Mouse (Mus musculus): ENCODE results near the gene Spryd7. TPM values are rescaled to one million over a fixed set of nuclear protein-coding genes. Genes with fewer than 3 reads are reported as not detected.

Spryd7 gene
- total RNA-seq, 2 experiments from 2014 or later = 33.5 to 35.3 TPM

DNA sequence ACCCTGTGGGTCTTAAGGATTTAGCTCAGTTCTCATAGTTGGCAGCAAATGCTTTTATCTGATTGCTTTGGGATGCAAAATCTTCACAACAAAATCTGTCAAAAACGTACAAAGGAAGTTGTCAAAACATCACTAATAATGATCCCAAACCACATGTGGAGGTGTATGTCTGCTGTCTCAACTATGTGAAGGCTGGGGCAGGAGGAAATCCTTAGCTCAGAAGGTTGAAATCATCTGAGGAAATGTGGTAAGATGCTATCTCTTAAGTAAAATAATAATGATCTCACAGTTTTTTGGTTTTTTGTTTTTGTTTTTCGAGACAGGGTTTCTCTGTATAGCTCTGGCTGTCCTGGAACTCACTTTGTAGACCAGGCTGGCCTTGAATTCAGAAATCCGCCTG is 20.9 kb downstream of the Spryd7 start:
- DNase-seq = no peak

DNA sequence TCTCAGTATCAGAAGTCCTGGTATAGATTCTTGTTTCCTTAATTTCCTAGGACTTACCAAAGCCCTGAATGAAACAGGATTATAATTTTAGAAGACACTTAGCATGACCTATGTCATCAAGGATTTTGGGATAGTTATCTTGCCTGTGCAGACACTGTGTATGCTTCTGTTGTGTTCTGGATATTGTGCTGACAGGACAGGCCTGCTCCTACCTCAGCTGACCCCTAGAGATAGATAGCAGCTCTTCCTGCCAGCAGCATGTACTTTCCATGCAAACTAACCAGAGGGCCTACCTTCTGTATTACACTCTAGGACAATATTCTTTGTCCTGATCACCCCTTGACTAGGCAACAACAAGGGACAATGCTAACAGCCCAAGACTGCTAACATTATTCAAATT is 25.7 kb downstream of the Spryd7 start:
- DNase-seq = peak; percentile 18

DNA sequence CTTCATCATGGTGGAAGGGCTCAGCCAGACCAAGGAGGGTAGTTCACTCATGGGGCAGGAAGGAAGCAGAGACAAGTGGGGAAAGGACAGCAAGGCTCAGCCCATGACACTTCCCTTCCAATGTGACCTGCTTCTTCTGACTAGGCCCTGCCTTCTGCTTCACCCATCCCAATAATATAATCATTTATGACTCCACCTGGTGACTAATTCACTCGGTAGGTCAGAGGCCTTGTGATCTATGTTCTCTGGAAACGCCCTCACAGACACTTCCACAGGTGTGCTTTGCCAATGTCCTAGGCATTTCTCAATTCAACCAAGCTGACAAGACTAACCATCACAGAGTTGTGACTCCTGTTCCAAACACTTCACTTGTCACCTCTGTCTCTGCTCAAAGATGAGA is 26.3 kb downstream of the Spryd7 start:
- no peak for DNase-seq

- no peak for DNase-seq
Measured at GRCm38 (mm10) chr14:61529533-61529932, 27.2 kb downstream of the Spryd7 start.

DNA sequence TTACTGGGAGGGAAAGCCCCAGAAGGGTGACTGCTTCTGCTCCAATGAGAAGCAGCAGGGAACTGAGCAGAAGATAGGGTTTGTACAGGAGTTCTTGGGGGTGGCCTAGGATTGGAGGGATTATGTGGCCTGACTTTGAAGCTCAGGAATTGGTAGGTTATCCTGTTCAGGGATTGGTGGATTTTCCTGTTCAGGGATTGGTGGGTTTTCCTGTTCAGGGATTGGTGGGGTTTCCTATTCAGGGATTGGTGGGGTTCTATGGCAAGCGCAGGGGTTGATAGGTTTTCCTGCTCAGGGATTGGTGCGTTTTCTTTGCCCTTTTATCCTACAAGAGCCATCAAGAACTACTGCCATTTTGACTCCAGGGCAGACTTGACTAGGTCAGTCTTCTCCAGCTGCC is 30.7 kb downstream of the Spryd7 start:
- no peak for DNase-seq

- no peak for DNase-seq
Measured at GRCm38 (mm10) chr14:61523821-61524220, 32.9 kb downstream of the Spryd7 start.

- DNase-seq = no peak
Measured at GRCm38 (mm10) chr14:61518659-61519480, 37.8 kb downstream of the Spryd7 start.

GRCm38 (mm10) chr14:61516471-61517426 is 39.9 kb downstream of the Spryd7 start:
- DNase-seq = no peak

DNA sequence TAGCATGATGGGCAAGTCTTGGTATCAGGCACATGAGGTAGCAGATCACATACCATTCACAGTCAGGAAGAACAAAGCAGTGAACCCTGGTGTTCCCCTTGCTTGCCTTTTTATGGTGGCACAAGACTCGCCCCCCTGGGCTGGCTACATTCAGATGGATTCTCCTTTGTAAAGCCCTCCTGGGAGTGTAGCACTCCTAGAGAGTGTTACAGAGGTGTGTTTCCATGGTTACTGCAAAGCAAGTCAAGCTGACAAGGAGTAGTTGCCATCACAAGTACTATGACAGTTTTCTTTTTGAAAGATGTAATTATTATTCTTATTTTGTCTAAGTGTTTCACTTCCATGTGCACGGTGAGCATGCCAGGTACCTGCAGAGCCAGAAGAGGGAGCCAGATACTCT is 45.2 kb downstream of the Spryd7 start:
- no peak for DNase-seq

DNA sequence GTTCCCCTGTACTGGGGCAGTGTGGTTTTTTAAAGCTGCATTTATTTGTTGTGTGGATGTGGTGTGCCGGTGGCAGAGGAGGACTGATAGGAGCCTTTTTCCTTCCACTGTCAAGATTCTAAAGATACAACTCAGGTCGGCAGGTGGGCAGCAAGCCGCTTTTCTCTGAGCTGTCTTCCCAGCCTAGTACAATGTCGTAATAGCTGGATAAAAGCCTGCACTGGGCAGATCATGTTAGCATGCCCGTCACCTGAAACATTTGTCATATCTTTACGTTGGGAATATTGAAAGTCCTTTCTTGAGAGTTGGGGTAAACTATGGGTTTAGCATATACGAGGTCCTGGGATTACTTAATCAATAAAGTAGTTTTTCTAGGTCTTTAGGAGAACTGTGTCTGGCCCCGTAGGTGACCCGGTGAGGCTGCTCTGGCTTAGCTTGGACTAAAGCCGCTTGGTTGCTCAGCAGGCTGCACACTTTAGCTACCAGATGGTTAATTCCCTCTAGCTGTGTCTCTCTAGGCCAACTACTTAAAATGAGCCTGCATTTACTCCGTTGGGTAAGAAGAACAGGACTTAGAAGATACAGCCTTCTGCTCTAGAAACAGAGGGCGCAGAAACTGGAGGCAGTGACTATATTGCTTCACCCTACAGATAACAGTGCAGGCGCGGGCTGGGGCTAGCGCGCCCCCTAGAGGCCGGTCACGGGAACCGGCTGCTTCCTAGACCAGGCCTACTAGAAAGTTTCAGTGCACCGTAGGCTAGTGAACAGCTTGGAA is 58.8 kb downstream of the Spryd7 start:
- peak; percentile 85 for DNase-seq

DNA sequence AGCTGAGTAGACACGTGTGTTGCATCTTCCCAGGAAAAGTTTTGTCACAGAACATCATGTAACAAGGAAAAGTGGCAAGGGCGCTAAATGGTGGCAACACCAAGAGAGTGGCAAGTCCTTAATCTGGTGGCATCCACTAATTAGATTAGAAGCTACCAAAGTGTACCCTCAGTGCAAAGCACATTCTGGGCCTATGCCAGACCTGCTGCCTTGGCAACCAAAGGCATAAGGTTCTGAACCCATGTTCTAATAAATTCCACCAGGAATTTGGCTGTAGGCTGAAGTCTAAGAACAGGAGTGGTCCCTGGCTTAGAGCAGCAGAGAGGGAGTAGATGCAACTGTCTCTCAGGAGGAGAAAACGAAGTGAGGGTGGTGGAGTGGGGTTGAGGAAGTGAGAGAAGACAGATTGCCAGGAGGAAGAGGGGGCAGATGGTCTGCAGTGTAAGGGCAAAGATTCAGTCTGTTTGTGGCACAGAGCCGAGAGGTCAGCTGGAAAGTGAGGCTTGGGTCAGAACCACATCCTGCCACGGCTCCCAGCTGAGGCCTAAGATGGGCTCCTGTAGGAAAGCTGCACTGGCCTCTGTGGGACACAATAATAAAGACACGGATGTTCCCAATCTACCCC is 63.1 kb downstream of the Spryd7 start:
- peak; percentile 12 for DNase-seq

Other genes starting within 250 kb of the Spryd7 start
- under 1 TPM; 0.48 to 0.68 TPM for gene Arl11, start 247.1 kb downstream of the Spryd7 start, total RNA-seq (2021)
- 1 to 10 TPM; 2.0 to 2.1 TPM for gene Ebpl, start 196.4 kb downstream of the Spryd7 start, total RNA-seq (2021)
- gene Kpna3, start 117.0 kb downstream of the Spryd7 start, total RNA-seq (2021) = 10 to 100 TPM; 40.2 to 41.4 TPM
- 10 to 100 TPM in 1 of 2 experiments, 1 to 10 TPM in 1; 9.7 to 11.3 TPM for gene Trim13, start 41.4 kb upstream of the Spryd7 start, total RNA-seq (2021)
- gene Kcnrg, start 50.6 kb upstream of the Spryd7 start, total RNA-seq (2021) = under 1 TPM; 0.24 to 0.25 TPM

All from heart, postnatal 4 days (tissue).